Mouse (Mus musculus): Measurements from ENCODE around the gene Galnt3. TPM values are rescaled to one million over a fixed set of nuclear protein-coding genes. Genes with fewer than 3 reads are reported as not detected.

Galnt3 gene
- 0.28 and 1.6 TPM in 2 replicates for polyA plus RNA-seq (2015; fragmentation: Nextera tagmentation; extraction: Ambion mirVana)

- no peak within 1 kb of the TSS for H3K27ac ChIP-seq
- H3K36me3 ChIP-seq: no peaks in the 10 kb centered on the region
- H3K9me3 ChIP-seq (replicated peaks): no peaks in the 10 kb centered on the region
- H3K4me2 ChIP-seq: peak within 1 kb of the TSS; percentile 100
- ATAC-seq (replicated peaks; ENCODE audit: insufficient number of reproducible peaks, insufficient read depth, low FRiP score, low read depth): 0 out of 2 replicates have a peak, but pooled peaks have one; percentile 27
- H3K4me3 ChIP-seq: peak within 1 kb of the TSS; percentile 70
- peak within 1 kb of the TSS; percentile 58 for H3K9ac ChIP-seq
- peaks cover 33% of the 10 kb centered on the region for H3K27me3 ChIP-seq
- WGBS: under 1% methylated on average over 67 of the region's 74 CpGs
- H3K4me1 ChIP-seq (replicated peaks): peaks cover 14% of the 10 kb centered on the region
These were observed at the start of gene Galnt3 for GRCm38 (mm10) chr2:66124591-66125271. Gene Galnt3, minus strand, starts transcription at chr2:66124994.

DNA sequence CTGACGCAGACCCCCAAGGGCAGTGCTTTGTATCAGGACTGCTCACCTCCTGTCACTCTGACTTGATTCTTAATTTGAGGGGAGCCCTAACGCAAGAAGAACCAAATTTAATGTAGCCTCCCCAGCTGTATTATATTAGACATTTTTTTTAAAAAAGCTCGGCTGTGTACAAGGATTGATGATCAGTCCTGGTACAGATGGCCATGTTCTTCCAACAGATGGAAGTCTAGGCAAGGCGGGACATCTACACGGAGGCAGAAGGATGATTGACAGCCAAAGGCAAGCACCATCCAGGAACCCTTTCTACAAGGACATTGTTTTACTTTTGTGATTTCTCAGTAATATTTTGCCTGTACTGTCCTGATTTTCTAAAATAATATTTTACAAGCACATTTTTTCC, 48.3 kb upstream of the Galnt3 start:
- no peak overlapping the region for H3K4me3 ChIP-seq
- H3K36me3 ChIP-seq: no peaks in the 10 kb centered on the region
- no peaks in the 10 kb centered on the region for H3K27me3 ChIP-seq
- no peaks in the 10 kb centered on the region for H3K9me3 ChIP-seq (replicated peaks)
- no peak overlapping the region for H3K27ac ChIP-seq
- ATAC-seq (replicated peaks; ENCODE audit: insufficient number of reproducible peaks, insufficient read depth, low FRiP score, low read depth): no peak
- H3K4me2 ChIP-seq: no peak overlapping the region
- WGBS: 80% methylated on average over 5 of the region's 5 CpGs
- no peak overlapping the region for H3K9ac ChIP-seq
- no peaks in the 10 kb centered on the region for H3K4me1 ChIP-seq (replicated peaks)

GRCm38 (mm10) chr2:66171643-66172042, 46.8 kb upstream of the Galnt3 start:
- no peaks in the 10 kb centered on the region for H3K4me1 ChIP-seq (replicated peaks)
- H3K27ac ChIP-seq: no peak overlapping the region
- H3K9me3 ChIP-seq (replicated peaks): no peaks in the 10 kb centered on the region
- no peak overlapping the region for H3K4me2 ChIP-seq
- no peaks in the 10 kb centered on the region for H3K27me3 ChIP-seq
- ATAC-seq (replicated peaks; ENCODE audit: insufficient number of reproducible peaks, insufficient read depth, low FRiP score, low read depth): no peak
- no peaks in the 10 kb centered on the region for H3K36me3 ChIP-seq
- no peak overlapping the region for H3K9ac ChIP-seq
- WGBS: 91% methylated on average over 3 of the region's 3 CpGs
- no peak overlapping the region for H3K4me3 ChIP-seq

- H3K9ac ChIP-seq: no peak overlapping the region
- no peak overlapping the region for H3K27ac ChIP-seq
- no peaks in the 10 kb centered on the region for H3K9me3 ChIP-seq (replicated peaks)
- WGBS: 33% methylated on average over 11 of the region's 11 CpGs
- no peak overlapping the region for H3K4me2 ChIP-seq
- no peaks in the 10 kb centered on the region for H3K36me3 ChIP-seq
- no peaks in the 10 kb centered on the region for H3K27me3 ChIP-seq
- no peak for ATAC-seq (replicated peaks; ENCODE audit: insufficient number of reproducible peaks, insufficient read depth, low FRiP score, low read depth)
- no peak overlapping the region for H3K4me3 ChIP-seq
- H3K4me1 ChIP-seq (replicated peaks): no peaks in the 10 kb centered on the region
These were observed 45.9 kb upstream of the Galnt3 start for GRCm38 (mm10) chr2:66170721-66171120.

DNA sequence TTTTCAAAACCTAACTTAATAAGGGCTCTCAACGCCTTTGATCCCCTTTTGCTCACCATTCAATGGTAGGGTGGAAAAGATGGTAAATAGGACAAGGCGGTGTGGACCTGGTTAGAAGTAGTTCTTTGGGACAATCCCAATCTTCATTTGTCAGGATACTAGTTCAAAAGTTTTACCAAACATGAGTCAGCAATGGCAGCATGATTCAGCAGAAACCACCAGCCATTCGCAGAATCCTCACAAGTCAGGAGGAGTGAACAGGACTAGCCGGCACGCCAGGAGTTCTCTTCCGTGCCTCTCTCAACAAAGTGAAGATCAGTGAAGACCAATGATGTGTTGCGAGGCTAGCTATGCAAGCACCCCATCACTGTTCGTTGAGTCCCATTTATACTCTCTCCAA, 40.2 kb upstream of the Galnt3 start:
- H3K9ac ChIP-seq: no peak overlapping the region
- H3K9me3 ChIP-seq (replicated peaks): no peaks in the 10 kb centered on the region
- WGBS: 86% methylated on average over 8 of the region's 8 CpGs
- ATAC-seq (replicated peaks; ENCODE audit: insufficient number of reproducible peaks, insufficient read depth, low FRiP score, low read depth): no peak
- H3K4me3 ChIP-seq: no peak overlapping the region
- H3K27me3 ChIP-seq: no peaks in the 10 kb centered on the region
- H3K36me3 ChIP-seq: no peaks in the 10 kb centered on the region
- H3K4me1 ChIP-seq (replicated peaks): no peaks in the 10 kb centered on the region
- H3K27ac ChIP-seq: no peak overlapping the region
- no peak overlapping the region for H3K4me2 ChIP-seq

DNA sequence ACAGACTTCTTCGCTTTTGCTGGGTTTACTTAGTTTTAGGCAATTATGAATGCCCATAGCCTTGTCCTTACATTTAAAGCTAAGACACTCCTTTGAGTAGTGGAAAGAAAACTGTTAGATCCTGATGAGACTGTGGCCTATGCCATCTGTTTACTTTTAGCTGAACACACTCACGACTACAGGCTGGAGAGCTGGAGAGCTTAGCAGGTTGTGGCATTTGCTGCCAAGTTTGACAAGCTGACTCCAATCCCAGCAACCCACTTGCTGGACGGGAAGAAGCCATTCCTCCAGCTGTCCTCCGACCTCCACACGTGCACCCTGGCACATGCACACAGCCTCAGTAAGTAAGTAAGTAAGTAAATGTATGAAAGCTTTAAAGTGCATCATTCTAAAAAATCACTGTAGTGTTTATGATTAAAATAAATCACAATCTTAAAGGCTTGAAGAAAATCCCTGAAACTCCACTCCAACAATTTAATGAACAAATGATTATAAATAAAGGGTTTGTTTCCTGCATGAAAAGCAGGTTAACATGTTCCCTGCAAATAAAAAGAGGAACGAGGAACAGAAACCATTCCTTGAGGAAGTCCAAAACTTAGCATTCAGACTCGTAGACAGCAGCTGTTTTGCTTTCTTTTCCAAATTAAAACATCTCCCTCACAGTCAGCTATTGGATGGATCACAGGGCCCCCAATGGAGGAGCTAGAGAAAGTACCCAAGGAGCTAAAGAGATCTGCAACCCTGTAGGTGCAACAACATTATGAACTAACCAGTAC, 33.5 kb upstream of the Galnt3 start:
- Histone ChIP-seq H3K36me3 (no peaks in the 10 kb centered on the region), H3K4me2 (no peak overlapping the region), H3K9me3 (replicated peaks) (no peaks in the 10 kb centered on the region), H3K27me3 (no peaks in the 10 kb centered on the region), H3K4me1 (replicated peaks) (no peaks in the 10 kb centered on the region), H3K27ac (no peak overlapping the region), H3K9ac (no peak overlapping the region), H3K4me3 (no peak overlapping the region)
- WGBS: 58% methylated on average over 7 of the region's 7 CpGs
- no peak for ATAC-seq (replicated peaks; ENCODE audit: insufficient number of reproducible peaks, insufficient read depth, low FRiP score, low read depth)

- Histone ChIP-seq H3K4me2 (no peak overlapping the region), H3K9me3 (replicated peaks) (no peaks in the 10 kb centered on the region), H3K36me3 (no peaks in the 10 kb centered on the region), H3K4me3 (no peak overlapping the region), H3K27ac (no peak overlapping the region), H3K27me3 (no peaks in the 10 kb centered on the region), H3K9ac (no peak overlapping the region), H3K4me1 (replicated peaks) (no peaks in the 10 kb centered on the region)
- WGBS: 70% methylated on average over 2 of the region's 2 CpGs
- ATAC-seq (replicated peaks; ENCODE audit: insufficient number of reproducible peaks, insufficient read depth, low FRiP score, low read depth): no peak
These were observed 26.6 kb upstream of the Galnt3 start for GRCm38 (mm10) chr2:66151436-66151835.

- Histone ChIP-seq H3K27me3 (no peaks in the 10 kb centered on the region), H3K9me3 (replicated peaks) (no peaks in the 10 kb centered on the region), H3K4me1 (replicated peaks) (no peaks in the 10 kb centered on the region), H3K4me2 (no peak overlapping the region), H3K36me3 (no peaks in the 10 kb centered on the region), H3K9ac (no peak overlapping the region), H3K27ac (no peak overlapping the region), H3K4me3 (no peak overlapping the region)
- no peak for ATAC-seq (replicated peaks; ENCODE audit: insufficient number of reproducible peaks, insufficient read depth, low FRiP score, low read depth)
- WGBS: 33% methylated on average over 3 of the region's 3 CpGs
These were observed 25.7 kb upstream of the Galnt3 start for GRCm38 (mm10) chr2:66150531-66150930.

DNA sequence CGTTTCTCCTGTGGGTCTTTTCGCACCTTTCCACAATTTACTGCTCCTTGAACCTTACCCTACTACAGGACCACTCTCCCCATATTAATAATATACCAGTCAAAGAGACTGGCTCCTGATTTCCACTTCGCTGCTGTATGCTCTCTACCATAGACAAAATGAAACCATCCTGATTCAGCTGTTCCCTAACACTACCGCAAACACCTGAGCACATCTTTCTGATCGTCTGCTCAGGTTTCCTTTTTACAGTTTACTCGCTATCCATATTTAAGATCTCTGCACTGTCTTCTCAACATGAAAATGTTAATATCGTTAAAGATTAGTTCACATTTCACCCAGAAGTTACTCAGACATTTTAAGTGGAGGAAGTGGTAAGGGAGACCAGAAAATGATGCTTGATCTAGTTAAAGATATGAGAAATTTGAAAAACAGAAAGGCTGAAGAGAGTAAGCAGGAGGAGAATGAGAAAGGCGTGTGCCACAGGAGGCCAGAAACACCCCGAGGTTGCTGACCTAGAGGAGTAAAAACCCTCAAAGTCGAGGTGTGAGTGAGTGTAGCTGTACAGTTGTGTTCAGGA, 23.9 kb upstream of the Galnt3 start:
- Histone ChIP-seq H3K27me3 (no peaks in the 10 kb centered on the region), H3K4me3 (no peak overlapping the region), H3K36me3 (no peaks in the 10 kb centered on the region), H3K9ac (no peak overlapping the region), H3K4me2 (no peak overlapping the region), H3K4me1 (replicated peaks) (no peaks in the 10 kb centered on the region), H3K27ac (no peak overlapping the region), H3K9me3 (replicated peaks) (no peaks in the 10 kb centered on the region)
- no peak for ATAC-seq (replicated peaks; ENCODE audit: insufficient number of reproducible peaks, insufficient read depth, low FRiP score, low read depth)
- WGBS: 69% methylated on average over 10 of the region's 10 CpGs

DNA sequence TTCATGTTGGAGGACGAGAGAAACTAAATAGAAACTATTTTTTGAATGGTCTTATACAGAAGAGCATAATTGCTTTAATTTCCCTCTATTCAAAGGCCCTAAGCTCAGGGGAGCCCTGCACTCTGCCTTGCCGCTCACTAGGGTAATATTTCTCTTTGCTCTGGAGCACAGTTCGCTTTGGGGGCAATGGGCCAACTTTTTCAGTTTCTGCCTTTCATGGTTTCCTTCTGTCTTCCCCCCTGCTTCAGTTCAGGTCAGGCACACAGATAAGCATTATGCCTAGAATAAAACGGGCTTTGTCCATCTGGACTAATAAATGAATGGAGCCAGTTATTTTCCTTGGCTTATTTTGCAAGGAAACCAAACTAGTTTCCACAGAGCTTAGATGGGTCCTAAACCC, 21.7 kb upstream of the Galnt3 start:
- H3K27me3 ChIP-seq: no peaks in the 10 kb centered on the region
- H3K4me1 ChIP-seq (replicated peaks): no peaks in the 10 kb centered on the region
- no peak overlapping the region for H3K27ac ChIP-seq
- H3K9ac ChIP-seq: no peak overlapping the region
- no peak for ATAC-seq (replicated peaks; ENCODE audit: insufficient number of reproducible peaks, insufficient read depth, low FRiP score, low read depth)
- no peak overlapping the region for H3K4me2 ChIP-seq
- H3K36me3 ChIP-seq: no peaks in the 10 kb centered on the region
- H3K4me3 ChIP-seq: no peak overlapping the region
- WGBS: 43% methylated on average over 4 of the region's 4 CpGs
- H3K9me3 ChIP-seq (replicated peaks): no peaks in the 10 kb centered on the region

DNA sequence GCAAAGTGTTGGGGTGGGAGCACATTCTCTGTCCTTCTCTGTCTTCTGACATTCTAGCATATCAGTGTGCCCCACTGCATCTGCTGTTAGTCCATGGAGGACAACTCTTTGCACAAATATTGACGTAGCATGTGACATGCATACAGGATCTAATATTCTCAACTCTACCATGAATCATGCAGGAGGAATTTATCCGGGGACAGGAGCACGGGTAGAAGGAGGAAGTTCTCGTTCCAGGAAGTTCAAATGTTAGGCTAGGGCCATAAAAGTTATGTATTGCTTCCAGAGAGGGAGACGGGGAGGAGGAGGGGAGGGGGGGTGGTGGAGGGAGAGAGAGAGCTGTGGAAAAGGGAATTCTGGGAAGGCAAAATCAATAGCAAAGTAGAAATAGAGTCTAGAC, 20.0 kb upstream of the Galnt3 start:
- 38% methylated on average over 5 of the region's 5 CpGs for WGBS
- no peak overlapping the region for H3K4me2 ChIP-seq
- no peaks in the 10 kb centered on the region for H3K9me3 ChIP-seq (replicated peaks)
- no peak overlapping the region for H3K27ac ChIP-seq
- no peaks in the 10 kb centered on the region for H3K27me3 ChIP-seq
- no peaks in the 10 kb centered on the region for H3K36me3 ChIP-seq
- no peak overlapping the region for H3K4me3 ChIP-seq
- no peak for ATAC-seq (replicated peaks; ENCODE audit: insufficient number of reproducible peaks, insufficient read depth, low FRiP score, low read depth)
- H3K9ac ChIP-seq: no peak overlapping the region
- no peaks in the 10 kb centered on the region for H3K4me1 ChIP-seq (replicated peaks)
